Mouse (Mus musculus) heart, adult 2 months (tissue): ENCODE results near the gene Parvb.

Experiments used
- CTCF ChIP-seq: fragments of 200-600 bp; IDR thresholded peaks from 2 replicates; pipeline ENCODE4 v1.8.1; 2022; ENCODE audit warnings: antibody characterized with exemption, mild to moderate bottlenecking, moderate library complexity
- POLR2A ChIP-seq: fragments of 200-500 bp; IDR thresholded peaks from 2 replicates; pipeline ENCODE4 v1.6.1; 2011; ENCODE audit warnings: mild to moderate bottlenecking, low read depth, low read length, control low read depth; ENCODE audit not compliant: insufficient read depth

DNA sequence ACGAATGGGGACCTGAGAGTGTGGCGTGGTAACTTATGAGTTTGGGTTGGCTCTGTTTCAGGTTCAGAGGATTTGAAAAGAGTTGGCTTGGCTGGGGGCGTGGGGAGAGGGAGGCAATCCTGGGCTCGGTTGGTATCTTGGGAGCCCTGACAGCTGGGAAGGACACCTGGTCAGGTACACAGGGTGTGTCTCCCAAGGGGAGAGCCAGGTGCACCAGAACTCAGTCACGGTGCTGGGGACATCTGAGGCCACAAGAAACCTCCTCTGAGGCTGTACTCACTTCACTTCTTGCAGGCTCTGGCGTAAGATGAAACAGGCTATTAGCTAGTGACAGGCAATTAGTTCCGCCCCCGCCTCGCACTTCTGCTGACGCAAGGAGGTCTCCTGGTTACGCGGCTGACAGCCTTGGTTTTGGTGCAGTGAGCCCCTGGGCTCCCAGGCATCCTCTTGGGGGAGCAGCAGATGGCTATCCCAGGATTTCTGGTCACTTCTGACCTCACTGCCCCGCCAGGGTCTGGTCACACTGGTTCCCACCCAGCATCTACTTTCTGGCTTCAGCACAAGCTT, 67.0 kb downstream of the Parvb start:
- no peak for TF ChIP-seq POLR2A
- TF ChIP-seq CTCF = no peak
